In the genomic region with DNA sequence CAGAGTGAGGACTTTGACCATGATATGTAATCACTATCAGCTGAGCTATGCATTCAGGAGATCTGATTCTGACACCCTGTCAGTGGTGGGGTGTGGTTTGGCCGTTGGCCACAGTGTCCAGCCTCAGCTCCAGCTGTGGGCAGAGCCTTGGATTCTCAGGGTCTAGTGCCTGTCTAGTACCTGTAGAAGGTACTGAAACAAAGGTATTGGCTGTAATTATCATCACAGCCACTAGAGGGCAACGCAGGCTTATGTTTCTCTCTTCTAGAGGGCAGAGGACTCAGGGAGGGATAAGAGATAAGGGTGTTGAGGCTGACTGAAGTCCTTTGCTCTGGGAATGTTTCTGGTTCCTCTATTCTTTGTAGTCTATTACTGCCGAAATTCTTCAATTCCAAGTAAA, we compare ENCODE assay signal across 9 mouse cellular contexts. TPM values are rescaled to one million over a fixed set of nuclear protein-coding genes. Genes with fewer than 3 reads are reported as not detected.
DNase-seq lines count a peak whose midpoint lies in the region; ATAC-seq and TF ChIP-seq lines count a peak whose summit lies in the region.
"Had no signal": no experiment of that assay in that cellular context is flagged by ENCODE, and none has a peak within 500 bp of the region (broad histone marks: within the 10 kb centered on the region; RNA-seq: fewer than 3 reads in every experiment).

No protein-coding gene starts in this region.

- TF ChIP-seq CTCF in stomach, postnatal 0 days (IDR thresholded peaks at IDR 0.05; ENCODE audit: low read depth) = peak; percentile 87

- no peak overlapping the region for H3K27ac ChIP-seq in heart, embryonic 11.5 days (ENCODE audit: low read depth, low read length)
- no peak overlapping the region for H3K27ac ChIP-seq in embryonic facial prominence, embryonic 10.5 days (replicated peaks)
- no peak overlapping the region for H3K27ac ChIP-seq in midbrain, embryonic 11.5 days (ENCODE audit: low read depth, low read length)
- H3K27ac ChIP-seq in stomach, postnatal 0 days (replicated peaks) = no peak overlapping the region
- H3K27ac ChIP-seq: liver, embryonic 15.5 days had no signal

- H3K9ac ChIP-seq in heart, embryonic 11.5 days (ENCODE audit: low read depth, low read length) = no peak overlapping the region
- no peak overlapping the region for H3K9ac ChIP-seq in midbrain, embryonic 11.5 days (ENCODE audit: low read length)
- no peak overlapping the region for H3K9ac ChIP-seq in stomach, postnatal 0 days (ENCODE audit: low read length)
- H3K9ac ChIP-seq: liver, embryonic 15.5 days had no signal

- H3K4me3 ChIP-seq in heart, embryonic 11.5 days (ENCODE audit: low read depth, low read length) = no peak overlapping the region
- H3K4me3 ChIP-seq in embryonic facial prominence, embryonic 10.5 days = no peak overlapping the region
- no peak overlapping the region for H3K4me3 ChIP-seq in midbrain, embryonic 11.5 days (ENCODE audit: low read depth, low read length)
- no peak overlapping the region for H3K4me3 ChIP-seq in stomach, postnatal 0 days (ENCODE audit: low read depth, low read length)
- H3K4me3 ChIP-seq: liver, embryonic 15.5 days had no signal

- no peaks in the 10 kb centered on the region for H3K9me3 ChIP-seq in heart, embryonic 11.5 days (replicated peaks; ENCODE audit: control insufficient read depth, low read length)
- H3K9me3 ChIP-seq in embryonic facial prominence, embryonic 10.5 days = no peaks in the 10 kb centered on the region
- no peaks in the 10 kb centered on the region for H3K9me3 ChIP-seq in midbrain, embryonic 11.5 days (ENCODE audit: control insufficient read depth, low read length)
- no peaks in the 10 kb centered on the region for H3K9me3 ChIP-seq in stomach, postnatal 0 days (ENCODE audit: control insufficient read depth, low read length)
- H3K9me3 ChIP-seq: liver, embryonic 15.5 days had no signal

- ATAC-seq in heart, embryonic 11.5 days (replicated peaks; ENCODE audit: insufficient number of reproducible peaks, low FRiP score, low TSS enrichment) = no peak; the same call in 1 of the 2 replicates
- peak; percentile 42 to 60; a peak in 2 of 4 replicates for ATAC-seq in hematopoietic stem cell, adult 5-6 weeks (replicated peaks in 1 of 2; ENCODE audit: insufficient read depth in 1 of 2, low FRiP score in 2 of 2, low TSS enrichment in 1 of 2, low read depth in 1 of 2, poor library complexity in 2 of 2, severe bottlenecking in 2 of 2)
- ATAC-seq in midbrain, embryonic 11.5 days (ENCODE audit: low FRiP score) = peak; percentile 35; the same call in 1 of the 2 replicates
- ATAC-seq in stomach, postnatal 0 days (ENCODE audit: low FRiP score, low TSS enrichment) = peak; percentile 56; the same call in 1 of the 2 replicates

- DNase-seq in heart, adult 11 months = peak; percentile 85
- DNase-seq in adipocyte (ENCODE audit: low spot score) = peak; percentile 62
- peak; percentile 61 for DNase-seq in embryonic facial prominence, embryonic 10.5 days (ENCODE audit: low spot score)
- peak; percentile 65 for DNase-seq in layer of hippocampus, adult 9-11 months
- DNase-seq in midbrain, embryonic 11.5 days (ENCODE audit: low spot score, missing footprints) = peak; percentile 97
- DNase-seq in stomach, postnatal 0 days (ENCODE audit: low spot score) = peak; percentile 63

- no peaks in the 10 kb centered on the region for H3K36me3 ChIP-seq in heart, embryonic 11.5 days (ENCODE audit: control insufficient read depth, insufficient read depth, low read length)
- no peaks in the 10 kb centered on the region for H3K36me3 ChIP-seq in embryonic facial prominence, embryonic 10.5 days (replicated peaks)
- no peaks in the 10 kb centered on the region for H3K36me3 ChIP-seq in midbrain, embryonic 11.5 days (ENCODE audit: control insufficient read depth, insufficient read depth, low read length)
- no peaks in the 10 kb centered on the region for H3K36me3 ChIP-seq in stomach, postnatal 0 days (ENCODE audit: control insufficient read depth, insufficient read depth, low read length)
- H3K36me3 ChIP-seq: liver, embryonic 15.5 days had no signal

- no peak overlapping the region for H3K4me2 ChIP-seq in heart, embryonic 11.5 days
- H3K4me2 ChIP-seq in midbrain, embryonic 11.5 days = no peak overlapping the region
- no peak overlapping the region for H3K4me2 ChIP-seq in stomach, postnatal 0 days (replicated peaks; ENCODE audit: low read depth)
- H3K4me2 ChIP-seq: liver, embryonic 15.5 days had no signal

- peaks cover 26% of the 10 kb centered on the region for H3K27me3 ChIP-seq in heart, embryonic 11.5 days (ENCODE audit: control insufficient read depth, insufficient read depth, low read length)
- peaks cover 36% of the 10 kb centered on the region for H3K27me3 ChIP-seq in embryonic facial prominence, embryonic 10.5 days (replicated peaks; ENCODE audit: low read depth, poor library complexity, severe bottlenecking)
- H3K27me3 ChIP-seq in midbrain, embryonic 11.5 days (ENCODE audit: control insufficient read depth, insufficient read depth, low read length) = peaks cover 2% of the 10 kb centered on the region; the same call in 1 of the 2 replicates
- no peaks in the 10 kb centered on the region for H3K27me3 ChIP-seq in stomach, postnatal 0 days (ENCODE audit: control insufficient read depth, insufficient read depth, low read length)

- no peaks in the 10 kb centered on the region for H3K4me1 ChIP-seq in heart, embryonic 11.5 days (ENCODE audit: control insufficient read depth, insufficient read depth, low read length)
- peaks cover 45% of the 10 kb centered on the region for H3K4me1 ChIP-seq in embryonic facial prominence, embryonic 10.5 days
- H3K4me1 ChIP-seq in midbrain, embryonic 11.5 days (ENCODE audit: control insufficient read depth, insufficient read depth, low read length) = 0 out of 2 replicates have a peak, but pooled peaks cover 3% of the 10 kb centered on the region
- H3K4me1 ChIP-seq in stomach, postnatal 0 days (replicated peaks; ENCODE audit: control insufficient read depth, insufficient read depth) = no peaks in the 10 kb centered on the region
- H3K4me1 ChIP-seq: liver, embryonic 15.5 days had no signal

- no peak for TF ChIP-seq EP300 in stomach, postnatal 0 days (optimal IDR thresholded peaks at IDR 0.05)

- 0% methylated on average over 3 of the region's 3 CpGs for WGBS in heart, embryonic 11.5 days (ENCODE audit: insufficient replicate concordance)
- 6% methylated on average over 3 of the region's 3 CpGs for WGBS in embryonic facial prominence, embryonic 10.5 days
- WGBS in midbrain, embryonic 11.5 days = 7% methylated on average over 3 of the region's 3 CpGs
- WGBS in stomach, postnatal 0 days = under 1% methylated on average over 3 of the region's 3 CpGs

RNA-seq across cellular contexts. Expression of a gene that starts 34.2 kb away (rescaled TPM):
- not detected in 2 replicates for polyA plus RNA-seq in heart, embryonic 11.5 days (2014; fragmentation: Nextera tagmentation; extraction: Ambion mirVana)
- not detected in 2 replicates for polyA plus RNA-seq in embryonic facial prominence, embryonic 10.5 days (2016; fragmentation: Nextera tagmentation; extraction: Ambion mirVana)
- total RNA-seq in hematopoietic stem cell, adult 5-6 weeks (2017) = not detected in 2 replicates
- polyA plus RNA-seq in midbrain, embryonic 11.5 days (2014; fragmentation: Nextera tagmentation; extraction: Ambion mirVana) = 0.15 TPM in 1 of 2 replicates, not detected in the other
- polyA plus RNA-seq in stomach, postnatal 0 days (2015; fragmentation: Nextera tagmentation; extraction: Ambion mirVana) = not detected in 2 replicates
- polyA plus RNA-seq: liver, embryonic 15.5 days had no signal
